Mouse (Mus musculus): ENCODE results near the gene Heatr4.

Heatr4 gene

GRCm38 (mm10) chr12:83998341-83999107, 13.9 kb upstream of the Heatr4 start:
- DNase-seq (ENCODE audit: low read depth, low spot score) = peak; percentile 75

GRCm38 (mm10) chr12:83997221-83997620, 12.6 kb upstream of the Heatr4 start:
- DNase-seq (ENCODE audit: low read depth, low spot score) = no peak

DNA sequence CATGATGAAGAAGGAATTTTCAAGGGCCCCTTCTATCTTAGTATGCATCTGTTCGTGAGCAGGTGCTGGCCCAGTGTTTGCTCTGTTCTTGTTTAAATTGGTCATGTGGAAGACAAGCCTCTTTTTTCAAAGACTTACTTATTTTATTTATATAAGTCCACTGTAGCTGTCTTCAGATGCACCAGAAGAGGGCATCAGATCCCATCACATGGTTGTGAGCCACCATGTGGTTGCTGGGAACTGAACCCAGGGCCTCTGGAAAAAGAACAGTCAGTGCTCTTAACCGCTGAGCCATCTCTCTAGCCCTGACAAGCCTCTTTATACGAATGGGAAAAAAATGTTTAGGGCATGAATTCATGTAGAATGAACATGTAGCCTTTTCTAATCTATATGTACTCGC, 4.7 kb upstream of the Heatr4 start:
- DNase-seq (ENCODE audit: low read depth, low spot score) = no peak

- DNase-seq (ENCODE audit: low read depth, low spot score) = no peak
Measured at GRCm38 (mm10) chr12:83988483-83988882, 3.8 kb upstream of the Heatr4 start.

DNA sequence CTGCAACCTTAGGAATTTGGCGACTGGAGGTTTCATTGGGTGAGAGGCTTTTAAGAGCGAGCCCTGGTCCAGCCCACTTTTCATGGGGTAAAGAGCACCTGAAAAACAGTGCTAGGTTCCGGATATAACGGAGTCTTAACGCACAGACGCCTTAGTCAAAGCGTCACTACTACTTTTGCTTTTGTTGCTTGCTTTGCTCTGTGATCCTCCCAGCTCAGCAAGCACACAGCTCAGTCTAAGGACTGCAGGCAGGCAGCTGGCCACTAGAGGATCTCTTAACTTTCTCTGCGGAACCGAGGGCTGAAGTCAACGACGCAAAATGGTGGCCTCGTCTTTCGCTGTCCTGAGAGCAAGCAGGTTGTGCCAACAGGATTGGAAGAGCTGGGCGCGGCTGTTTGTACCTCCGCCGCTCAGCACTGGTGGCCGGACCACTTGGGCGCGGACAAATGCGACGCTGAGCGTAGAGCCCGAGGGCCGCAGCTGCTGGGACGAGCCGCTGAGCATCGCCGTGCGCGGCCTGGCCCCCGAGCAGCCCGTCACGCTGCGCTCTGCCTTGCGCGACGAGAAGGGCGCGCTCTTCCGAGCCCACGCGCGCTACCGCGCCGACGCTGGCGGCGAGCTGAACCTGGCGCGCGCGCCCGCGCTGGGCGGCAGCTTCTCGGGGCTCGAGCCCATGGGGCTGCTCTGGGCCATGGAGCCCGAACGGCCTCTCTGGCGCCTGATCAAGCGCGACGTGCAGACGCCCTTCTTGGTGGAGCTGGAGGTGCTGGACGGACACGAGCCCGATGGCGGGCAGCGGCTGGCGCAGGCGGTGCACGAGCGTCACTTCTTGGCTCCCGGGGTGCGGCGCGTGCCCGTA, 3.2 kb upstream of the Heatr4 start, which contains the start of gene Acot2:
TSS of gene Acot2 (plus strand) at position 279 of the 859 bp plus-strand sequence.
- peak; percentile 88 for DNase-seq (ENCODE audit: low read depth, low spot score)

DNA sequence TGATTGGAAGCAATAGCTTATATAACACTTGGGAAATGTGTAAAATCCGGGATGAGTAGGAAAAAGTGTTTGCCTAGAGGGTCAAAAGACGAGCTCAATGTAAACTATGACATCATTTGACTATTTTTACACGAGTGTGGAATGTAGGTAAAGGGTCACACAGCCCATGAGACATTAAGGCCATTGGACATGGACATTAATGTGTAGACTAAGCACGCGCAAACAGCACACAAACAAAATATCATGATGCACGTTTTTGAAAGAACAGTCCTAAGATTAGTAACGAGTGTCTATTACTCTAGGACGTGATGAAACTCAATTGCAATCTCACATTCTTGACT, 2.6 kb upstream of the Heatr4 start:
- DNase-seq (ENCODE audit: low read depth, low spot score) = no peak

DNA sequence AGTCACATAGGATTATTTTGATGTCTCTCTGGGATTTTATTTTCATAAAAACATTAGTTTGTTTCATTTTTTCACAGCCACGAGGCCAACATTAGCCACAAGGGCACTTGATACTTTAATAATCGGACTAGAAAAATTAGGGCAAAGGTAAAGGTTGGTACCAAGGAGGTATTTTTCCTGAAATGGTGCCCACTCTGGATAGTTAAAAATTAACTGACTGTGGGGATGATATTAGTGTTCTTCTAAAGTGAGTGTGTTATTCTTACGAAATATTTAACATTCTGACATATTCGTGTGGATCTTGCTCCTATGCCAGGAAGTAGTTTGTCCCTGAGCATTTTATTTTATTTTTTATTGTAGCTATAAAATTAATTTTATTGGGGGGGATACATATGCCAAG, 3.0 kb downstream of the Heatr4 start:
- no peak for DNase-seq (ENCODE audit: low read depth, low spot score)

GRCm38 (mm10) chr12:83978862-83979261, 5.8 kb downstream of the Heatr4 start:
- DNase-seq (ENCODE audit: low read depth, low spot score) = no peak

- no peak for DNase-seq (ENCODE audit: low read depth, low spot score)
Measured at GRCm38 (mm10) chr12:83972117-83972516, 12.5 kb downstream of the Heatr4 start.

- no peak for DNase-seq (ENCODE audit: low read depth, low spot score)
Measured at GRCm38 (mm10) chr12:83965235-83965634, 19.4 kb downstream of the Heatr4 start.

DNA sequence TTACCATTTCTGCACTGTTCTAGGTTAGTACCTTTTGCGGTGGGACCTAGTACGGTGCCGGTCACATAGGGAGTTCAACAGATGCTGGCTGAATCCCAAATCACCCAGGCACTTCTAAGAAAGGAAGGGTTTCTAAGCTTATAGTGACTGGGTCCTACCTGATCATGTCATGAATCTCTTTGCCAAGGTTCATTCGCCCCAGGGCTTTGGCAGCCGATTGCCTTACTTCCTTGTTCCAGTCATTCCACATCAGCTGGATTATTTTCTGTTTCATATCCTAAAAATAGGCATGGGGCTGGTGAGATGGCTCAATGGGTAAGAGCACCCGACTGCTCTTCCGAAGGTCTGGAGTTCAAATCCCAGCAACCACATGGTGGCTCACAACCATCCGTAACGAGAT, 26.4 kb downstream of the Heatr4 start:
- DNase-seq (ENCODE audit: low read depth, low spot score) = no peak

- DNase-seq (ENCODE audit: low read depth, low spot score) = no peak
Measured at GRCm38 (mm10) chr12:83951711-83952575, 32.7 kb downstream of the Heatr4 start.

GRCm38 (mm10) chr12:83950840-83951701, 33.6 kb downstream of the Heatr4 start:
- no peak for DNase-seq (ENCODE audit: low read depth, low spot score)

GRCm38 (mm10) chr12:83950493-83950839, 34.2 kb downstream of the Heatr4 start, which contains the start of gene Riox1:
Gene Riox1, plus strand, starts transcription at chr12:83950608.
- DNase-seq (ENCODE audit: low read depth, low spot score) = peak; percentile 91

DNA sequence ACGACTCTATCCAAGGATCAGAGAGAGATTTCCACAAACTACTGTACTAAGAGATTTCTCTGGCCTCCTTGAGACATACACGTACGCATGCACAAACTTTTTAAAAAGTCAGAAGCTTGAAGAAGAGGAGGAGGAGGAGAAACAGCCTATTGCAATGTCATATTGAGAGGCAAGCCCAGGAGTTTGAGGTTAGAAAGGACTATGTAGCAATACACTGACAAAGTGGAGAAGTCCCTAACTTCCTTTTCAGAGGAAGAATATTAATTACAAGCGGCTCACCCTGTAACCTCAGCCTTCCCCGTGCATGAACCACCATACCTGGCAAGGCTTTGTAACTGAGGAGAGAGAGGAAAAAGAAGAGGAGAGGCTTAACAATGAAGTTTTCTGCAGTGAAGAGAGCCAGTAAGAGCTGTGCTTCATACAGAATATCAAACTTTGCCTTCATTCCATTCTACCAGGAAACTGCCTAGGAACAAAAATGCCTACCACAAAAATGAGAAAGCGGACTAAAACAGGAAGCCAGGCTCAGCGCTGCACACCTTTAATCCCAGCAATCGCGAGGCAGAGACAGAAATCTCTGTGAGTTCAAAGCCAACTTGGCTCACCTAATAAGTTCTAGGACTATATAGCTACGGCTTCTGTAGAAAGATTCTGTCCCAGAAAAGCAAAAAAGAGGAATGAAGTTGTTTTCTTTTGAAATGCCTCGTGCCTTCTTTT, 34.7 kb downstream of the Heatr4 start:
- DNase-seq (ENCODE audit: low read depth, low spot score) = no peak

DNA sequence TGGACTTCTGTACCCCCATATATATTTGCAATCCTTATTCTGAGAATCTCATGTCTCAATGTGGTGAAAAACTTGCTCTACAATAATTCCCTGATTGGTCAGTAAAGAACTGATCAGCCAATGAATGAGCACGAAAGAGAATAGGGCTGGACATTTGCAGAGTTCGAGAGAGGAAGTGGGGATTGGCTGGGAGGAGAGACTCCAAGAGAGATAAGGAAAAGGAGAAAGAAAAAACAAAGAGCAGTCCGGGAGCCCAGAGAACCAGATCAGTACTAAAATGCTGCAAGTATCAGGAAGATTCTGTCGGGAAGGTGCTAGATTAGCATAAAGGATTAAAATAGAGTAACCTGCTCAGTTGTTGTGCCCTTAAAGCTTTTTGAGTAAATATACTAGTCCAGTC, 35.6 kb downstream of the Heatr4 start:
- no peak for DNase-seq (ENCODE audit: low read depth, low spot score)

DNA sequence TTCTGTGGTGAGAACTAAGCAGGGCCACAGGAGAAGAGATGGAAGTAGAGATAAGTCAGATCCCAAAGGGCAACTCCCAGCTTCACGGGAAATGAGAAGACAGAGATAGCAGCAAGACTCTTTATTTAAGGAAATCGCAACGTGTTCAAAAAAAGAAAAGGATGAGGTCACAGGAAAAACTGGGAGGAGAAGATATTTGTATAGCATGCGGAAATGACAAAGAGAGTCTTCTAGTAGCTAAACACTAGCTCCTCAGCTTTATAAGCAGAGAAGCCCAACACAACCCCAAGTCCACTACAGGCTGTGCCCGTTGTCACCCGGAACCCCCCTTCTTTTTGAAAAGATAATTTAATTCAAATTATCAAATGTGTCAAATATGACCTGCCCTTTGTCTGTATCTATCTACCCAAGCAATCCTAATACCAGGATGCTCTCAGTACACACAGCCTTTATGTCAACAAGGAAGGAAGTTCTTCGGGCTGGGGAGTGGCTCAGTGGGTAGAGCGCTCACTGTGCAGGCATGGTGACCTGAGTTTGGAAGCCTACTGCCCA, 37.3 kb downstream of the Heatr4 start:
- DNase-seq (ENCODE audit: low read depth, low spot score) = no peak

DNA sequence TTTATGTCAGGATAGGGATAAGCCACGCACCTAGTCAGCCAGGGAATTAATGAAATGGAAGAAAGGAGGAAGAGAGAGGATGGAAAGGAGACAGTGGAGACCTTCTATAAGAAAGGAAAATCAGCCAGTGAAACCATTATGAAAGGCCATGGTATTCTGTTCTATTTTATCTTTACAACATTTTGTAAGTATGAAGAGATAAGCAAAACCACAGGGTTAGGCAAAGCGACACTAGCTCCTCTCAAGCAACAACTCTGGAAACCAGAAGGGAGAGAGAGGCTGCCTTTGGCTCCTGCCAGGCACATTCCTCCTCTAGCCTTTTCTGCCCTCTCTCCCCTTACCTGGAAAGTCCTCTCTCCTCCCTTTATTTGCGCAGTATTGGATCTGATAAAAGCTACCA, 42.7 kb downstream of the Heatr4 start:
- no peak for DNase-seq (ENCODE audit: low read depth, low spot score)

DNA sequence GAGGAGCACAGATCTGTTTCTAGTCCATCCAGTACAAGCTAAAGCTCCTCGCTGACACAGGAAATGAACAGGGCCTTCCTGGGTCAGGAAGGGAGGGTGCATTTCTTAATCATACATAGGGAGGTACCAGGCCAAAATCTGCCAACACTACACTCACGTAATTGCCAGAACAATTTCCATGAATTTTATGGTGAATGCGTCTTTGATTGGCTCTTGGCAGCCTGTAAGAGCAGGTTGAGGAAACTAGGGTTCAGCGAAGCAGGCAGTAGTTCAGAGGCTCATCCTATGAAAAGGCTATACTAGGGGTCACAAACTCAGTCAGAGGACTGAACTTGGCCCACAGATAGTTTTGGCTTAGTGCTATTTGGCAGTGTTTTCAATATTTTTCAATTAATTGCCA, 44.6 kb downstream of the Heatr4 start:
- no peak for DNase-seq (ENCODE audit: low read depth, low spot score)

DNA sequence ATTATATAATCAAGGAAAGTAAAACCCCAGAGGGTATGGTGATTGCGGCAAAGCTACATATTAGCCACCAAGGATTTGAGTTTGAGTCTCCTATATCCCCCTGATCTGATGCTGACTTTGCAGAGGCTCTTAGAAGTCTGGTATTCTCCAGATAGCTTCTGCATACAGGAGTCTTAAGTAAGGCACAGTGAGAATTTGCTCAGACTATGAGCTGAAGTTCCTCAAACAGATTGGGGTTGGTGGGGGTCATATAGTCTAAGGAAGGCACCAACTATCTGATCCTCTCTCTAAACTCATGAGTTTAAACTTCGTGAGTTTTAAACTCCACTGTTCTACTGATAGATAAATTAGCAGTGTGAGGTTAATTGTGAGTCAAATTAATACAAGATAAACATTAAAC, 45.3 kb downstream of the Heatr4 start:
- no peak for DNase-seq (ENCODE audit: low read depth, low spot score)
